Mouse (Mus musculus) adrenal gland, adult 2 months (tissue): ENCODE measurements around the gene Mcm6. TPM values are rescaled to one million over a fixed set of nuclear protein-coding genes. Genes with fewer than 3 reads are reported as not detected.
"Not testable (repeated sequence)": the region's sequence is repeated elsewhere in the genome, so short reads cannot be mapped to it uniquely, and the experiment has no call there.

Experiments used
- DNase-seq: peaks from one replicate; pipeline ENCODE4 v3.0.0; 2021
- polyA plus RNA-seq: library from polyadenylated mRNA; depleted of rRNA; stranded (reverse); fragments of >200 nt; gene quantifications from 2 replicates; pipeline ENCODE4 v1.2.3, GENCODE M21; 2012; rRNA removed
- total RNA-seq, 2 experiments: library from RNA; stranded (reverse); gene quantifications; 2 replicates each; pipeline ENCODE4 v1.2.3; 2021

Gene Mcm6
- total and polyA plus RNA-seq, 3 experiments, result 4.3 to 17.6 (median 15.7) TPM

DNA sequence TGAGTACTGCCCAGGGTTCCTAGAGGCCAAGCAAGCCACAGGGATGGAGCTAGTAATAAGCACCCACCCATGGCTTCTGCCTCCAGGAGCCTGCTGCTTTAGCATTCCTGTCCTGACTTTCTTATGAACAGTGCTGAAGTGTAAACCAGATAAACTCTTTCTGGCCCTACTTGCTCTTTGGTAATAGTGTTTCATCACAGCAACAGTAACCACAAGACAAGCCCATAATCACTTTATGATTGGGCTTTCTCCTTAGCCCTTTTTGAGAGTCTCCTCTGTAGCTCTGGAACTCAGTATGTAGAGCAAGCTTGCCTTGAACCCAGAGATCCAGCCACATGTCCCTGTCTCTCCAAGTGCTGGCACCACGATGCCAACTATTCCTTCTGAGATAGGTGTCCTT is 29.2 kb downstream of the Mcm6 start:
- no peak for DNase-seq

DNA sequence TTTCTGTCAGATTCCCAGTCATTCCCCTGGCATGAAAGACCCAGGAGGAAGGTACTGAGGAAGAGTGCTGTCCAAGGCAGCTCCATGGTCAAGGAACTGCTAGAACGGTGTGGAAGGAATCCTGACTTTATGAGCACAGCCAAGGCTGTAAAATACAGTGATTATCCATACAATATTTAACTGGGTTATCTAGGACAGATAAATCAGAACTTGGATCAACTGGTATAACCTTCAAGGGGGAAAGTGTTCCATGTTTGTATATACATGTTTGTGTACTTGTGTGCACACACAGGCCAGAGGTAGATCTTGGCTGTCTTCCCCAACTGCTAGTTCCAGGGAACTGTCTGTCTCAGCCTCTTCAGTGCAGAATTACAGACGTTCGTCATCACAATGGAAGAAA is 31.2 kb downstream of the Mcm6 start, which contains the start of gene Lct:
Lct (minus strand) TSS at position 101 of the 400 bp plus-strand sequence.
- DNase-seq, result no peak

- no peak for DNase-seq
Observed at GRCm38 (mm10) chr1:128327165-128327564, 32.3 kb downstream of the Mcm6 start.

- no peak for DNase-seq
Observed at GRCm38 (mm10) chr1:128324776-128325175, 34.7 kb downstream of the Mcm6 start.

DNA sequence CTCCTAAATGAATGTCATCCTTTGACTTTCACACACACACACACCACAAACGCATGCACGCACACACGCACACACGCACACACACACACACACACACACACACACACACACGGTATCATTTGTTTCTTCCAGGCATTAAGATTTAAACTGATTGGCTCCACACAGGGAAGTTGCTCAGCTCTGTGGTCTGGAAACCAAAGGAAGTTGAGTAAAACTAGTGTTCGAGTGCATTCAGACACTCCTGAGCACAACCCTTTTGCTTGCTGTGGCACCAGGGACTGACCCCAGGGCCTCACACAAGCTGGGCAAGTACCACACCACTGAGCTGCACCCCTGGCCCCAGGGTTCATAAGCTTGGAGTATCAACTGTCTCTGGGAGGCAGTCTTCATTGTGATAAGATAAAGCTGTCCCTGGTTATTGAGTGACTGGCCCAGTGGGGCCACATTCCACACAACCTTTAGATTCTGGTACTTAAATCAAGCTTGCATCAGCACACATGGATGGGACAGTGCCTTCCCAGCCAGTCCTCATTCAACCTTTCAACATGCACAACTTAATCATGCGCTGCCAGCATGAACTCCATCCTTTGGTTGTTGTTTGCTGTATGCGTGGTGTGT is 36.3 kb downstream of the Mcm6 start:
- no peak for DNase-seq

DNA sequence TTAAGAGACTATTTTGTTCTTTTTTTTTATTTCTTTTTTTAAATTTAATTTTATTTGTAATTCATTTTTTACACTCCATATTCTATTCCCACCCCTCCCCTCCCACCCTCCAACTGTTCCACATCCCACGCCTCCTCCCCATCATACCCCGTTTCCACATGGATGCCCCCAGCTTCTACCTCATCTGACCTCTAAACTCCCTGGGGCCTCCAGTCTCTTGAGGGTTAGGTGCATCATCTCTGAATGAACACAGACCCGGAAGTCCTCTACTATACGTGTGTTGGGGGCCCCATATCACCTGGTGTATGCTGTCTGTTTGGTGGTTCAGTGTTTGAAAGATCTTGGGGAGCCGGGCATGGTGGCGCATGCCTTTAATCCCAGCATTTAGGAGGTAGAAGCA is 40.2 kb downstream of the Mcm6 start:
- not testable (repeated sequence) for DNase-seq

DNA sequence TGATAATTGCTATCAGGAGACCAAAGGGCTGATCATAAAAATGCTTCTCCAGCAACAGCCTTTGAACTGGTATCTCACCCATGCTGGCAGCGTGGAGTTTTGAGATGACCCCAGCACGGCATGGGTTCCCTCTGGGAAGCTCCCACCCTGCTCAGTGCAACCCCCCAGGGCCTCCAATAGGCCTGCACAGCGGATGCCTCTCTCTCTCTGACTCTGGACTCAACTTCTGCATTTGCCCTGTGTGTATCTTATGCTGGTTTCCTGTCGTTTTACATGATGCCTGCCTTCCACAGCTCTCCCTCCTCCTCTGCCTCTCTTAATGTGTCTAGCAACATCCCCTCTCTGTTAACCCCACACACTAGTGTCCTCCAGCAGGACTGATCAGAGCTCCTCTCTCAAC is 44.8 kb downstream of the Mcm6 start:
- no peak for DNase-seq

DNA sequence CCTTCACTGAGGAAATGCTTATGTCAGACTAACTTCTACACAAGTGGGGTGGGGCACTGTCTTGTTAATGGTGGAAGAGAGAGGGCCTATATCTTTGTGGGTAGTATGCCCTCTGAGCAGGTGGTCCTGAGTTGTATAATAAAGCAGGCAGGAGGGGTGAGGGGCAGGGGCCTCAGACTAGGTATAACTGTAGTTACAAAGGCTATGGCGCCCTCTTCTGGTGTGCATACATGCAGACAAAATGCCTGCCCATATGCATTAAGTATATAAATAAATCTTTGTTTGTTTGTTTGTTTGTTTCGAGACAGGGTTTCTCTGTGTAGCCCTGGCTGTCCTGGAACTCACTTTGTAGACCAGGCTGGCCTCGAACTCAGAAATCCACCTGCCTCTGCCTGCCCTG is 50.4 kb downstream of the Mcm6 start:
- DNase-seq, result no peak

- no peak for DNase-seq
Observed at GRCm38 (mm10) chr1:128303900-128304299, 55.6 kb downstream of the Mcm6 start.

DNA sequence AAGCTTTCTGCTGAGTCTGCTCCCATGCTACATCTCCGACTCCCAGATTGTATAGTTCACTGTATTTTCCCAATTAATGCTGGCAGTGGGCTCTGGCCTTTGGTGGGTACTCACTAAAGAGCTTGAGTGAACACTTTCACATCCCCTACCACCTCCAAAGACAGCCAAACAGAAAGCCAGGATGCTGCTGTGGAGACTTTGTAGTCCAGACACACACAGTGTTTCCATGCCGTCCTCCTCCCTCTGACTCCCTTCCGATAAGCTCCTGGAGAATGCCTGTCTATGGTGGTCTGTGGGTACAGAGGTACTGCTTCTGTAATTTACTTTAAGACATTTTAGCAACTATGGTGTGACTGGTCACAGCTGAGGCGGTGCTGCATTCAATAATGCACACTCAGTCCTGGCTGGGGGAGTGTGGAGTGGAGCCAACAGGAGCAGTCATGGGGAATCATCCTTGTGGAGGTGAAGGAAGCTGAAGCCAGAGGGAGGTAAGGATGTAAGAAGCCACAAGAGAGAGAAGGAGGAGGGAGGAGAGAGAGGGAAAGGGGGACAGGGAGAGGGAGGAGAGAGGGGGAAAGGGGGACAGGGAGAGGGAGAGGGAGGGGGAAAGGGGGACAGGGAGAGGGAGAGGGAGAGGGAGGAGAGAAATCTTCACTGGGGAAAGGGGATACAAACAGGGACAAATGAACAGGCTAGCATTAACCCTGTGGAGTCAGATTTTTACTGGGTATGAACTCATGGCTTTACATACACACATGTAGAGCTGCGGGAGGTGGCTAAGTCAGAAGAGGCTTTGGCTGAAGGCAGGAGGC is 63.5 kb downstream of the Mcm6 start:
- no peak for DNase-seq

GRCm38 (mm10) chr1:128295296-128295695 is 64.2 kb downstream of the Mcm6 start:
- no peak for DNase-seq

GRCm38 (mm10) chr1:128293524-128293923 is 65.9 kb downstream of the Mcm6 start:
- no peak for DNase-seq

DNA sequence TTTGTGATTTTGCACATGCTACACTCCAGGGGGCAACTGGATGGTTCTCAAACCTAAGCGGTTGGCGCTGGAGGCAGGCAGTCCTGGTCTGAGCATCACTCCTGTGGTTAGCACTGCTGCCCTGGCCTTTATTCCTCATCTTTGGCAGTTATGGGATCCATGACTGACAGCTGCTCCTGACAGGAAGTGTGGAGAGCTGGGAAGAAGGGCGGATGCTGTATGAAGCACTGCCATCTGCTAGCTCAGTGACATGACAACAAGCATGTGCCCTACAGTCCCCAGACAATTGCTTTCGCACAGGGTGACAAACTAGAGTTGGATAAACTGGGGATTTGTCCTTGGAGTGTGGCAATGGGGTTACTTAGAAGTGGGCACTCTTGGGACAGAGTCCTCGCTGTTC is 69.2 kb downstream of the Mcm6 start:
- no peak for DNase-seq

- no peak for DNase-seq
Observed at GRCm38 (mm10) chr1:128285136-128285535, 74.3 kb downstream of the Mcm6 start.

DNA sequence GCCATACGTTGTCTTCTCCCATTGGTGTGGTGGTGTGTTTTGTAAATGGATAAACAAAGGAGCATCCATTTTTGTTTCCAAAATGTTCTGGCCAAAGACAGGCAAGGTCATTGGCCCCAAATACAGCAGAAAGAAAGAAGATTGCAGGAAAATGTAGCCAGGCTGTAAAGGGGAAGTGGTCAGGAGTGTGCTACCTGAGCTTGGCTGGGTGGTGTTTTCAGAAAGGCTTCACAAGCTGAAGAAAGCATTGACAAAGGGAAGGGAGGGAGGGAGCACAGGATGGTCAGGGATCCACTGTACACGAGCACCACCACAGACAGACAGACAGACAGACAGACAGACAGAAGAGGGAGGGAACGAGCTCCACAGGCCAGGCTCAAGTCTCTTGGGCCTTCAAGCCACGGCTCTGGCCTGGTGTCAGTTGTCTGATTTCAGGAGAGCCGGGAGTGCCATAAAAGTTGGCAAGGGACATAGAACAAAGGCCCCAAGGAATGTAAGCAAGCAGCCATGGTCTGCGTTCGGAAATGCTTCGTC is 75.2 kb downstream of the Mcm6 start:
- no peak for DNase-seq

DNA sequence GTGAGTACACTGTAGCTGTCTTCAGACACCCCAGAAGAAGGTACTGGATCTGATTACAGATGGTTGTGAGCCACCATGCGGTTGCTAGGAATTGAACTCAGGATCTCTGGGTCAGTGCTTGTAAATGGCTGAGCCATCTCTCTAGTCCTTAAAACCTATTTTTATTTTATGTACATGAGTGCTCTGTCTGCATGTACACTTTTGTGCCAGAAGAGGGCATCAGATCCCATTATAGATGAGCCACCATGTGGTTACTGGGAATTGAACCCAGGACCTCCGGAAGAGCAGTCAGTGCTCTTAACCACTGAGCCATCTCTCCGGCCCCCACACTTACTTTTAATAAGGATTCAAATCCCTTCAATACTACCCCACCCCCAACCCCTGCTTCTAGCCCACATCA is 76.5 kb downstream of the Mcm6 start:
- no peak for DNase-seq

DNA sequence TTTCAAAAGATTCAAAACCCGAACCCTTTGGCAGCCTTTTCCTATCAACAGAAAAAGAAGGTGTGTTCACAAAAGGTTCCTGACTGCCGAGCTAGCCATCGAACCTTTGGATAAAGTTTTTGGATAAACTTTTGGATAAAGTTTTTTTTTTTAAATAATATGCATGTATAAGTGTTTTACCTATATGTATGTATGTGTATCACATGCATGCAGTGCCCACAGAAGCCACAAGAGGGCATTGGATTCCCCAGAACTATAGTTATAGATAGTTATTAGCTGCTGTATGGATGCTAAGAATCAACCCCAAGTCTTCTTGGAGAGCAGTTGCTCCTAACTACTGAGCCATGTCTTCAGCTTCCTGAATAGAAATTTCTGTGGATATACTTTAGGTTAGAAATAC is 77.7 kb downstream of the Mcm6 start:
- no peak for DNase-seq

Other genes starting within 250 kb of the Mcm6 start
- gene Ubxn4, start 115.7 kb downstream of the Mcm6 start, total RNA-seq, result 100 to 1,000 TPM in 1 of 2 experiments, 10 to 100 TPM in 1; 70.1 to 134 TPM
- 21.2 and 22.0 TPM in 2 replicates for gene Ubxn4, start 115.7 kb downstream of the Mcm6 start, polyA plus RNA-seq
- under 1 TPM; 0.06 to 0.07 TPM for gene Lct, start 31.3 kb downstream of the Mcm6 start, total RNA-seq
- 0.02 and 0.04 TPM in 2 replicates for gene Lct, start 31.3 kb downstream of the Mcm6 start, polyA plus RNA-seq
- 10 to 100 TPM; 81.7 to 98.0 TPM for gene Dars, start 57.7 kb upstream of the Mcm6 start, total RNA-seq
- gene Dars, start 57.7 kb upstream of the Mcm6 start, polyA plus RNA-seq, result 10.4 and 12.8 TPM in 2 replicates
- gene Cxcr4, start 232.6 kb upstream of the Mcm6 start, total RNA-seq, result 10 to 100 TPM; 18.4 to 36.7 TPM
- 41.9 and 88.3 TPM in 2 replicates for gene Cxcr4, start 232.6 kb upstream of the Mcm6 start, polyA plus RNA-seq